Mouse (Mus musculus) myocyte (in vitro differentiated cells): ENCODE measurements at regions not wholly inside any gene's neighbourhood (a gene's known extent, or its start where the extent isn't known, plus 50 kb on each side); places are given as distances from the start of the nearest gene placed in this dataset.

Experiments used
- H3K27me3 ChIP-seq: one replicate; pipeline ENCODE4 v1.6.1; 2011; ENCODE audit not compliant: control insufficient read depth, insufficient read depth, insufficient read length
- H3K36me3 ChIP-seq: one replicate; pipeline ENCODE4 v1.6.1; 2011; ENCODE audit not compliant: control insufficient read depth, insufficient read depth
- H3K4me2 ChIP-seq: one replicate; pipeline ENCODE4 v1.6.1; 2011; ENCODE audit warnings: low read depth, control low read depth
- H3K4me3 ChIP-seq: one replicate; pipeline ENCODE4 v1.5.1; 2011; ENCODE audit warnings: mild to moderate bottlenecking, control low read depth, moderate library complexity
- H3K79me2 ChIP-seq: one replicate; pipeline ENCODE4 v1.6.1; 2011; ENCODE audit not compliant: control insufficient read depth, insufficient read depth
- H3ac ChIP-seq: one replicate; pipeline ENCODE4 v1.6.1; 2011; ENCODE audit not compliant: control insufficient read depth, insufficient read length
- CEBPB ChIP-seq: IDR thresholded peaks from 2 replicates; pipeline ENCODE4 v1.6.1; 2011; ENCODE audit warnings: mild to moderate bottlenecking, moderate library complexity; ENCODE audit not compliant: poor library complexity, insufficient read depth, severe bottlenecking
- E2F4 ChIP-seq: IDR thresholded peaks from one replicate; pipeline ENCODE4 v1.6.1; 2011; ENCODE audit warnings: mild to moderate bottlenecking, control low read depth, moderate library complexity; ENCODE audit not compliant: insufficient read depth
- MAX ChIP-seq: IDR thresholded peaks from one replicate; pipeline ENCODE4 v1.6.1; 2011; ENCODE audit warnings: low read depth, mild to moderate bottlenecking, control low read depth
- MYOD1 ChIP-seq, 3 experiments: IDR thresholded peaks; one replicate each; pipeline ENCODE4 v1.6.1; 2011; ENCODE audit warnings: control low read depth in 2 of 3, low read depth in 2 of 3, mild to moderate bottlenecking in 2 of 3, moderate library complexity in 1 of 3; ENCODE audit not compliant: insufficient read length in 2 of 3, control insufficient read depth in 1 of 3
- MYOG ChIP-seq, 3 experiments: IDR thresholded peaks; one replicate each; pipeline ENCODE4 v1.6.1; 2011; ENCODE audit warnings: control low read depth in 2 of 3, low read depth in 2 of 3, mild to moderate bottlenecking in 2 of 3; ENCODE audit not compliant: insufficient read length in 2 of 3, control insufficient read depth in 1 of 3, insufficient read depth in 1 of 3
- POLR2A ChIP-seq: IDR thresholded peaks from one replicate; pipeline ENCODE4 v1.6.1; 2011; ENCODE audit warnings: low read depth, mild to moderate bottlenecking, control low read depth, moderate library complexity; ENCODE audit not compliant: insufficient read length
- POLR2AphosphoS2 ChIP-seq: IDR thresholded peaks from one replicate; pipeline ENCODE4 v1.6.1; 2011; ENCODE audit warnings: low read depth, control low read depth; ENCODE audit not compliant: insufficient read length
- REST ChIP-seq: IDR thresholded peaks from one replicate; pipeline ENCODE4 v1.6.1; 2011; ENCODE audit warnings: mild to moderate bottlenecking, control low read depth, moderate library complexity; ENCODE audit not compliant: insufficient read depth, insufficient read length
- SRF ChIP-seq: IDR thresholded peaks from one replicate; pipeline ENCODE4 v1.6.1; 2011; ENCODE audit warnings: low read depth; ENCODE audit not compliant: control insufficient read depth, insufficient read length
- TCF12 ChIP-seq: IDR thresholded peaks from one replicate; pipeline ENCODE4 v1.6.1; 2011; ENCODE audit warnings: mild to moderate bottlenecking, control low read depth; ENCODE audit not compliant: poor library complexity, insufficient read depth, severe bottlenecking
- TCF3 ChIP-seq: IDR thresholded peaks from one replicate; pipeline ENCODE4 v1.6.1; 2011; ENCODE audit warnings: low read depth, control low read depth; ENCODE audit not compliant: insufficient read length
- USF1 ChIP-seq: IDR thresholded peaks from one replicate; pipeline ENCODE4 v1.6.1; 2011; ENCODE audit warnings: low read depth, mild to moderate bottlenecking, control low read depth, moderate library complexity

GRCm38 (mm10) chrX:12294941-12295340 lies 134.8 kb upstream of the Bcor start:
- no peaks in the 10 kb centered on the region for H3K27me3 ChIP-seq
- no peak for TF ChIP-seq MYOD1 (IDR thresholded peaks at IDR 0.05; ENCODE audit: control insufficient read depth in 1 of 3, insufficient read length in 2 of 3, low read depth in 2 of 3)
- H3ac ChIP-seq, result no peak overlapping the region
- no peak overlapping the region for H3K4me2 ChIP-seq
- H3K36me3 ChIP-seq, result no peaks in the 10 kb centered on the region
- no peaks in the 10 kb centered on the region for H3K79me2 ChIP-seq
- H3K4me3 ChIP-seq, result no peak overlapping the region

GRCm38 (mm10) chrX:12296264-12297053 lies 136.3 kb upstream of the Bcor start:
- Histone ChIP-seq H3K4me2 (no peak overlapping the region), H3K27me3 (no peaks in the 10 kb centered on the region), H3K36me3 (no peaks in the 10 kb centered on the region), H3ac (no peak overlapping the region), H3K4me3 (no peak overlapping the region), H3K79me2 (no peaks in the 10 kb centered on the region)
- TF ChIP-seq POLR2AphosphoS2, result no peak
- TF ChIP-seq POLR2A, result no peak
- no peak for TF ChIP-seq MYOG (IDR thresholded peaks at IDR 0.05; ENCODE audit: control insufficient read depth in 1 of 3, insufficient read depth in 1 of 3, insufficient read length in 2 of 3, low read depth in 2 of 3)

GRCm38 (mm10) chrX:12298609-12299008 lies 138.5 kb upstream of the Bcor start:
- H3K27me3 ChIP-seq, result no peaks in the 10 kb centered on the region
- H3K4me3 ChIP-seq, result no peak overlapping the region
- TF ChIP-seq MAX (no peak), REST (no peak), SRF (no peak), E2F4 (no peak), MYOD1 (IDR thresholded peaks at IDR 0.05; ENCODE audit: control insufficient read depth in 1 of 3, insufficient read length in 2 of 3, low read depth in 2 of 3) (no peak), MYOG (IDR thresholded peaks at IDR 0.05; ENCODE audit: control insufficient read depth in 1 of 3, insufficient read depth in 1 of 3, insufficient read length in 2 of 3, low read depth in 2 of 3) (no peak), CEBPB (no peak), TCF12 (no peak), USF1 (no peak)
- H3K4me2 ChIP-seq, result no peak overlapping the region
- H3K36me3 ChIP-seq, result no peaks in the 10 kb centered on the region
- no peaks in the 10 kb centered on the region for H3K79me2 ChIP-seq
- H3ac ChIP-seq, result no peak overlapping the region

GRCm38 (mm10) chrX:12299236-12299635 lies 139.1 kb upstream of the Bcor start:
- no peaks in the 10 kb centered on the region for H3K36me3 ChIP-seq
- no peak overlapping the region for H3K4me3 ChIP-seq
- no peaks in the 10 kb centered on the region for H3K79me2 ChIP-seq
- H3ac ChIP-seq, result no peak overlapping the region
- TF ChIP-seq TCF3 (no peak), E2F4 (no peak), MYOD1 (IDR thresholded peaks at IDR 0.05; ENCODE audit: control insufficient read depth in 1 of 3, insufficient read length in 2 of 3, low read depth in 2 of 3) (no peak), REST (no peak), POLR2AphosphoS2 (no peak), TCF12 (no peak), MYOG (IDR thresholded peaks at IDR 0.05; ENCODE audit: control insufficient read depth in 1 of 3, insufficient read depth in 1 of 3, insufficient read length in 2 of 3, low read depth in 2 of 3) (no peak), POLR2A (no peak), CEBPB (no peak), USF1 (no peak), MAX (no peak), SRF (no peak)
- no peak overlapping the region for H3K4me2 ChIP-seq
- no peaks in the 10 kb centered on the region for H3K27me3 ChIP-seq

- no peak for TF ChIP-seq TCF12
- no peak for TF ChIP-seq USF1
- TF ChIP-seq REST, result no peak
- no peak for TF ChIP-seq SRF
- TF ChIP-seq CEBPB, result no peak
- no peak for TF ChIP-seq POLR2A
- TF ChIP-seq MYOG (IDR thresholded peaks at IDR 0.05; ENCODE audit: control insufficient read depth in 1 of 3, insufficient read depth in 1 of 3, insufficient read length in 2 of 3, low read depth in 2 of 3), result no peak
- TF ChIP-seq POLR2AphosphoS2, result no peak
- no peak for TF ChIP-seq E2F4
- no peak for TF ChIP-seq TCF3
- TF ChIP-seq MAX, result no peak
- no peak overlapping the region for H3K4me3 ChIP-seq
- H3K79me2 ChIP-seq, result no peaks in the 10 kb centered on the region
- no peaks in the 10 kb centered on the region for H3K36me3 ChIP-seq
- no peak overlapping the region for H3ac ChIP-seq
- no peaks in the 10 kb centered on the region for H3K27me3 ChIP-seq
- no peak overlapping the region for H3K4me2 ChIP-seq
Observed at GRCm38 (mm10) chrX:12304678-12305077, 144.5 kb upstream of the Bcor start.
